Mouse (Mus musculus): ENCODE measurements around the gene 1810010H24Rik. TPM values are rescaled to one million over a fixed set of nuclear protein-coding genes. Genes with fewer than 3 reads are reported as not detected.
"Not testable (repeated sequence)": the region's sequence is repeated elsewhere in the genome, so short reads cannot be mapped to it uniquely, and the experiment has no call there.

Gene 1810010H24Rik
- 5.9 and 6.2 TPM in 2 replicates for polyA plus RNA-seq (2012; rRNA removed)

DNA sequence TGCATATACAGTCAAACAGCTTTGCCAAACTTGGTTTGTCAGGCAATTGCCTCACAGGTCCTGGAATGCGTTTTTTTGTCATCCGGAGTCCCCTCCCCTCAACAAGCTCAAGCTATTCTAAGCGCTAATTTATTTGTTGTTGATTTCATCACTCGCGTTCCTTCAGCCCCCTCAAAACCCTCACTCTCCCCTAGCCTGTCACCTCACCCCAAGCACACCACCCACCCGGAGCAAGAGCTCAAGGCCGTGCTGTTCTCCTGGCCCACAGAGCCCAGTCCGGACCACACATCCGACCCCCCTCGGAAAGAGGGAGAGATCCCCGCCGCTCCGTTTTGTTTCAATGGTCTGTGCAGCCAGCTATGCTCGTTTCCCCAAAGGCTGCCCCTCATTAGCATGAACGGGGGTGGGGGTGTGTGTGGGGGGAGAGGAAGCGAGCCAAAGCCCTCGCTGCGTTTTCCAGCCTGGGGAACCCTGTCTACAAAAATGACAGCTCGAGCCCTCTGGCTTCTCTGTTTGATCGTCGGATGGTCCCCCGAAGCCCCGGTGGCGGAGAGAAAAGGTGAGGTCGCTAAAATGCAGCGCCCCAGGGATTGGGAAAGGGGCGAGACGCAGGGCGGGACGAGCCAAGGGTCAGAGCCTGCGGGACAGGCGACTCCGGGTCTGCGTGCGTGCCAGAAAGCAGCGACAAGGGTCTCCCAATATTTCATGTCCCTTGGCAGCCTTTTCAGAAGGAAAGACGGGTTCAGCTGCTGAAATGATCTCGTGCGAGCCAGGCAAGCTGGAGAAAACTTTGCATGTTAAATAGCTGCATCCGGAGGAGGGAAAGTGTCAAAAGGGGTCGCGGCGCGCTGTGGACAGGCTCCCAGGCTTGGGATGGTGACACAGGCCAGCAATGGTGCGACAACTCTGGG is at the start of gene 1810010H24Rik:
Gene 1810010H24Rik, plus strand, starts transcription at position 271 of the 911 bp plus-strand sequence.
- no peak for DNase-seq (ENCODE audit: extremely low spot score in 1 of 2, low spot score in 1 of 2)

DNA sequence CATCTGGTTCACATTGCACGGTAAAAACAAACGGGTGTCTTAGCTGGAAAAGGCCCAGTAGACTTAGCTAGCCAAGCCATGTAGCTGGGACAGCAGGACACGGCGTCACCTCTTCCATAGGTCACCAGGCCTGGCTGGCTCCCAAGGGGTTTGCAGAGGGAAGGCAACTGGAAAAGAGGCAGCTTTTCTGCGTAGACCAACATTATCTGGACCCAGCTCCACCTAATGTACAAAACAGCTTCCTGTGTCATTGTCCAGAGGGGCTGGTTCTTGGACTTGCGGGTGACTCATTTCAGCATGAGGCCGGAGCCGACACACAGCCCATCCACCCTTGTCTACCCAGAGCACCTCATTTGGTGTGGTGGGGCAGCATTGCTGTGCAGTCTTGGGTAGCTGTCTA is 49.3 kb upstream of the 1810010H24Rik start:
- no peak for DNase-seq (ENCODE audit: extremely low spot score in 1 of 2, low spot score in 1 of 2)

DNA sequence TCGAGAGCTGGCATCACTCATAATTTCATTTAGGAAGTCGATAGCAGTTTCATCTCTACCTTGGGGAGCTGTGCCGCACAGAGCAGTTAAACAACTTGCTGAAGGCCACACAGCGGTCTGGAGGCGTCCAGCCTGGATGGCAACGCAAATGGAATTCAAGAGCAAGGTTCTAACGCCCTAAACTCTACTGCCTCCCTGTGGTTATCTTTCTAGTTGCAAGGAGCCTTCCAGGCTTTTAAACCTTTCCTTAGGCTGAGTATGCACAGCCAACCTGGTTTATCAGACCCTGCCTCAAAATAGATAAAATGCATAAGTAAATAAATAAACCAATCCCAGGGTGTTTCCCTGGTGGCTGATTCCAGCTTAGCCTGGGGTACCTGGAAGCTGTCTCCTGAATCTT is 45.0 kb upstream of the 1810010H24Rik start:
- peak; percentile 28 to 89 for DNase-seq (ENCODE audit: extremely low spot score in 1 of 2, low spot score in 1 of 2)

- peak in 1 of 2 experiments; percentile 13 for DNase-seq (ENCODE audit: extremely low spot score in 1 of 2, low spot score in 1 of 2)
Measured at GRCm38 (mm10) chr11:106981787-106982186, 43.7 kb upstream of the 1810010H24Rik start.

DNA sequence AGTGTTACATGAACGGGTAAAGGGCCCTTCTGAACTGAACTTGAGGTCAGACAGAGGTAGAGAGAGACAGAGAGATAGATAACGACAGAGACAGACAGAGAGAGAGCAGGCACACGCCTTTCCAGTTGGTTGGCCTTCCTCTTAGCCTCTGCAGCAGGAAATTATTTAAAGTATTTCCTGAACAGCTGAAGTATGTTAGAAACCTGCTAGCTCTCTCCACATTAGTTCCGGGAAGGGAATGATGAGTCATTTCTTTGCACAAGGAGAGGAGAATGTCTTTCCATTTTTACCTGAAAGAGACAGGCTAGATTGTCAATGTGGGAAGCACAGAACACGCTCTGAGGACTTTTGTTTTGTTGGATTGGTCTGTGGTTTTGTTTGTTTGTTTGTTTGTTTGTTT is 43.1 kb upstream of the 1810010H24Rik start:
- DNase-seq (ENCODE audit: extremely low spot score in 1 of 2, low spot score in 1 of 2), result peak in 1 of 2 experiments; percentile 11

DNA sequence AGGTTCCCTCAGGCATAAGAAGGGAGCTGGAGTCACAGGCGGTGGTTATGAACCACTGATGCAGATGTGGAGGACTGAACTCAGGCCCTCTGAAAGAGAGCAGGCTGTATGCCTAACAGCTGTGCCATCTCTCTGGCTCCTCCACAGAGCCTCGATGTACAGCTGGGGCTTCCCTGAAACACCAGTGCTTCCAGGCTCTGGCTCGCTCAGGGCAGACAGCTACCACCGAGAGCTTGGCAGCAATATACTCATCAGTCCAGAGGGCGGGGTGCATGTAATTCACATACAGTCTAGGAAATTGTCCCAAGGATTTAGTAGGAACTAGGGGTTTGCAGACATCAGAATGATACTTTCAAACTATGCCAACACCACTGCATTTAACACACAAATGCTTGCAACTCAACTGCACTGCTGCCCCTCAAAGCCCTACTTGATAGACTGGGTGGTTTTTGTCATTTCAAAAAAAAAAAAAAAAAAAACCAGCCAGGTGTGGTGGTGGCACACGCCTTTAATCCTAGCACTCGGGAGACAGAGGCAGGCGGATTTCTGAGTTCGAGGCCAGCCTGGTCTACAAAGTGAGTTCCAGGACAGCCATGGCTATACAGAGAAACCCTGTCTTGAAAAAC is 39.4 kb upstream of the 1810010H24Rik start:
- not testable (repeated sequence) for DNase-seq (ENCODE audit: extremely low spot score in 1 of 2, low spot score in 1 of 2)

DNA sequence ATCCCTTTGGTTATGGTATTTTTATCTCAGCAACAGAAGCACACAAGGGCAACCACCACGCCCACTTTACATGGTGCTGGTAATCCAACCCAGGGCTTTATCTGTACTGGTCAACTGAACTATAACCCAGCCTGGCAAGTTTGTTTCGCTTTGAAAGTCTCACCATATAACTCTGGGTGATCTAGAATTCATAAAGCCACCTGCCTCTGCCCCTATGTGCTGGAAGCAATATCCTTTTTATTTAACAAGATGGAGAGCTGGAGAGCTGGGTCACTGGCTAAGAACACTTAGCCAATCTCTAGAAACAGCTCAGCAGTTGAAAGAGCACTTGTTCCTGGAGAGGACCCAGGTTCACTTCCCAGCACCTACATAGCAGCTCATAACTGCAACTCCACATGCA is 38.1 kb upstream of the 1810010H24Rik start:
- DNase-seq (ENCODE audit: extremely low spot score in 1 of 2, low spot score in 1 of 2), result no peak

DNA sequence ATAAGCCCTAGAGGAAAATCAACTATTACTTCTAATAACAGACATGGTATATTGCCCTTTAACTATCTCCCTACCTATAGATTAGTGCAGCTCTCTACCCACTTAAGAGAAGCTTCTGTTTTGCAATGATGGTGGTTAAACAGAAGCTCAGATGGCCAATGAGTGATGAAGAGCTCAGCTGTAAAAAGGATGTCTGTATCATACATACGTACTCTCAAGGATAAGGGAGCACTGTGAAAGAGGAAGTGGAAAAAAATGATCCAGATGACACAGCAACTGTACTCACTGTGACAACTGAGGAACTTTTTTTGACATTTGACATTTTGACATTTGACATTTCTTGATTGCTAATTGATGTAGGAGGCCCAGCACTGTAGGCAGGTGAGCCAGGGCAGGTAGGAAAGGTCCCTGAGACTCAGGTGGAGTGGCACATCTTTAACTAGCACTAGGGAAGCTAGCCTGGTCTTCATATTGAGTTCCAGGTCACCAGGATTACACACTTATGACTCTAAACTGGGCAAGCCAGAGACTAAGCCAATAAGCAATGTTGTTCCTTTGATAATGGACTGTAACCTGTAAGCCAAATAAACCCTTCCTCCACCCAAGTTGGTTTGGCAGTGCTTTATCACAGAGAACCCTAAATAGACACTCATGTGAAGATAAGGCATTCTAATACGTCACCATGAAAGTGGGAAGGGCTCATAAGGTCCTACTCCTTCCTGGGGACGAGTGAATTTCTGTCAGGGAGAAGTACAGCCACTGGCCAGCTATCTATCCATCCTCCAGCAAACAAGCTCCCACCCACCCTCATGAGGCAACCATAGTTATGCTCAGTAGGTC is 31.0 kb upstream of the 1810010H24Rik start:
- no peak for DNase-seq (ENCODE audit: extremely low spot score in 1 of 2, low spot score in 1 of 2)

DNA sequence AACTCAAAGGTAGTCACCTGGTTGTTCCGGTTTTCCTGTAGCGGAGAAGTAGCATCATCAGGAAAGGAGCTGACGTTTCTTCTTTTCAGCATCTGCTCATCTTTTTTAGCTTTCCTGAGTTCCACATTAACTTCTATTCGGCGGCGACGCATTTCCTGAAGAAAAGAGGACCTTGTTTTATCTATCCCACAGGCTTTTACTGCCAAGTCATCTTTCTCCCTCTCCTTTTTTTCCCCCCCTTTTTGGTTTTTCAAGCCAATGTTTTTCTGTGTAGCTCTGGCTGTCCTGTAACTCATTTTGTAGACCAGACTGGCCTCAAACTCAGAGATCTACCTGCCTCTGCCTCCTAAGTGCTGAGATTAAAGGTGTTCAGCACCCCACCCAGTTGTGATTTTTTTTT is 29.0 kb upstream of the 1810010H24Rik start:
- not testable (repeated sequence) for DNase-seq (ENCODE audit: extremely low spot score in 1 of 2, low spot score in 1 of 2)

- no peak for DNase-seq (ENCODE audit: extremely low spot score in 1 of 2, low spot score in 1 of 2)
Measured at GRCm38 (mm10) chr11:106997976-106998375, 27.5 kb upstream of the 1810010H24Rik start.

DNA sequence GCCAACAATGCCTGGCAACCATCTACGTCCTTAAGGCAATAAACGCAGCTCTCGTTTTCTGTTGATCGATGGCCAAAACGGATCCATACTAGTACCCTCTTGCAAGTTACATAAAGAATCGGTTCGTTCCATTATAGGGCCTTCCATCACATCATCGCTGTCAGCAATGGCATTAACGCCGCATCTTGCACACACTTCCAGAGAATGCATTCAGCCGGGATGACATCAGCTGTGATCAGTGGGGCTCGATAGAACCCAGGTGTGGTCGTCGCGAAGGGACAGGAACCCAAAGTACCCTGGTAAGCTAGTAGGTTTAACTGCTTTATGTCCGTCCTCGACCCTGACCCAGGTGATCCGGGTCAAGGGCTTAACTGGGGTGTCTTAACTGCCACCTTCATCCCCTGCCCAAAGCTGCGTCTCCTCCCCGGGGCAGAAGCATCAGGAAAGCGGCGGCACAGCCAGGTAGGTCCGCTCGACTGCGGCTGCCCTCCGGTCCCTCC is 26.8 kb upstream of the 1810010H24Rik start:
- peak in 1 of 2 experiments; percentile 18 for DNase-seq (ENCODE audit: extremely low spot score in 1 of 2, low spot score in 1 of 2)

- peak; percentile 80 to 93 for DNase-seq (ENCODE audit: extremely low spot score in 1 of 2, low spot score in 1 of 2)
Measured at GRCm38 (mm10) chr11:106999151-106999948, 26.1 kb upstream of the 1810010H24Rik start, which contains the start of gene Kpna2. Gene Kpna2 (minus strand): TSS chr11:106999541.

- DNase-seq (ENCODE audit: extremely low spot score in 1 of 2, low spot score in 1 of 2), result no peak
Measured at GRCm38 (mm10) chr11:106999949-107000513, 25.4 kb upstream of the 1810010H24Rik start.

- DNase-seq (ENCODE audit: extremely low spot score in 1 of 2, low spot score in 1 of 2), result no peak
Measured at GRCm38 (mm10) chr11:107001760-107002675, 23.5 kb upstream of the 1810010H24Rik start.

GRCm38 (mm10) chr11:107005538-107005937 is 19.9 kb upstream of the 1810010H24Rik start:
- DNase-seq (ENCODE audit: extremely low spot score in 1 of 2, low spot score in 1 of 2), result no peak

DNA sequence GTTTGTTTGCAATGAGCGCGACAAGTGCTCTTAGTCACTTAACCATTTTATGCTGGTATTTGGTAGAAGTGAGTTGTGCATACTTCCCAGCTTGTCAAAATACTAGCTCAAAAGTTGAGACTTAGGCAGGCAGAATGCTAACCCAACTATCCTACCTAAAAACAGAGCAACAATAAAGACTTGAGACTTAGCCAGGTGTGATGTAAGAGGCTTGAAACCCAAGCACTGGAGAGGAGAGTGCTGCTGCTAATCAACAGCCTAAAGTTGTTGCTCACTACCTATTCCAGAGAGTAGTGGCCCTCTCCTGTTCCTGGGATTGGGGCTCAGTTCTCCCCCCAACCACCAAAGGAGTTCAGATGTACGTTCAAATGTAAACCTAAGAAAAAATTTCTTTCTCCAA is 15.0 kb upstream of the 1810010H24Rik start:
- DNase-seq (ENCODE audit: extremely low spot score in 1 of 2, low spot score in 1 of 2), result no peak

DNA sequence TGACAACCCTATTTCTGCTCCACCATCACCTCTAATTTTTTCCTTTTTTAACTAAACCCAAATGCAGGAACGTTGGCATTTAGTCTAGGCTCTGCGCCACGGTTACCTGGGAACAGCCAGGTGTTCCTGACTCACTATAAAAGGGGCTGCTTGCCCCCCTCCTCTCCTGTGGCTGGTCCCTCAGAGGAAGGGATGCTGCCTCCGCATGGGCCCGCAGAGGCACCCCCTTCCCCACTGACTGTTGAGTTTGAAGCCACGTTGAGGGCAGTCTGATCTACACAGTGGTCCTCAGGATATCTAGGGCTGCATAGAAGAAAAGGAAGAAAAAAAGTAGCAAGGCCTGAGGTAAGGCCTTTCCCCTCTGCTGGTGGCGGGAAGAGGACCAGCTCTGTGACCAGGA is 14.3 kb upstream of the 1810010H24Rik start:
- DNase-seq (ENCODE audit: extremely low spot score in 1 of 2, low spot score in 1 of 2), result no peak

- no peak for DNase-seq (ENCODE audit: extremely low spot score in 1 of 2, low spot score in 1 of 2)
Measured at GRCm38 (mm10) chr11:107011669-107012323, 13.7 kb upstream of the 1810010H24Rik start.

All from frontal cortex, adult 2 months (tissue).